Mouse (Mus musculus) erythroblast, adult 5-6 weeks (primary cell): ENCODE results near the gene 9230112D13Rik. TPM values are rescaled to one million over a fixed set of nuclear protein-coding genes. Genes with fewer than 3 reads are reported as not detected.

ENCODE experiments used
- ATAC-seq: replicated peaks from 2 replicates; pipeline ENCODE4 v1.8.0; 2016; ENCODE audit warnings: moderate number of reproducible peaks, mild to moderate bottlenecking, moderate TSS enrichment, inconsistent platforms; ENCODE audit not compliant: poor library complexity, low FRiP score, severe bottlenecking
- total RNA-seq, 2 experiments: library from RNA; stranded (forward) in 1 of 2; stranded (reverse) in 1 of 2; fragments of 150-400 nt in 1 of 2; fragments of 200-764, 138-1000 nt in 1 of 2; gene quantifications; 2 replicates each; pipeline versions ENCODE4 v1.2.3 to v1.2.4; 2015 to 2017; ENCODE audit warnings: low replicate concordance in 2 of 2

9230112D13Rik gene
- not detected in 2 replicates for total RNA-seq (2015; ENCODE audit: low replicate concordance)
- not detected in 2 replicates for total RNA-seq (2017; ENCODE audit: low replicate concordance)

DNA sequence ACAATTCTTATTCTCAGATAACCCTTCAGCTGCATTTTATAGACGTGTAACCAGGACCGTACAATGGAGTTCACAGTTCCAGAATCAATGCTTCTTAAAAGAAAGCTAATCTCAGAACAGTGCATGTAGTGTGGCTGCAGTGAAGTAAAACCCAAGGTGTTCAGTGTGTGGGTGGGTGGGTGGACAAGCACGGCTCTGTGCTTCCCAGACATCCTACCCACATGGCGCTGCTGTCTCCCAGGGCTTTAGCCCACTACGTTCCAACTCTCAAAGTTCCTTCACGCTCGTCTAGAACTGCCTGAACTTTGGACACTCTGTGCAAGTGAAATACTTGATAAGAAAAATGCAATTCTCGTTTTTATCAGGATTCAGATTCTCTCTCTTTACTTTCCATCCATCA, at the start of gene 9230112D13Rik:
9230112D13Rik (minus strand) TSS at position 101 of the 400 bp plus-strand sequence.
- ATAC-seq = no peak

- ATAC-seq = no peak
These were observed 49.2 kb upstream of the 9230112D13Rik start for GRCm38 (mm10) chr14:34571610-34572387.

DNA sequence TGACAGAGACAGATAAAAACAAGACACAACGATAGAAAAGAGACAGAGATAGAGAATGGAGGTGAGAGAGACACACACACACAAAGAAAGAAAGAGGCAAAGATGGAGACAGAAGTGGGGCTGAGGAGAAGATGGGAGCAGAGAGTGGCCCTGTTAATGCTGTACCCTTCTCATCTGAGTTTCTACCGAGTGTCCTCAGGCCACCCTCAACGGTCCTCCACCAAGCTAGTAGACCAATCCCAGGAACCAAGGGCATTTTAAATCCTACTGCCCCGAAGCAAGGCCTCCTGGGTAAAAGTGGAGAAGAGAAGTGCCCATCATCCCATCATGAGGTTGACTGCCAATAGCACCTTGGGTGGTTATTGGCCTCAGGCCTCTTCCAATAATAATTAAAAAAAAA, 48.3 kb upstream of the 9230112D13Rik start:
- no peak for ATAC-seq

DNA sequence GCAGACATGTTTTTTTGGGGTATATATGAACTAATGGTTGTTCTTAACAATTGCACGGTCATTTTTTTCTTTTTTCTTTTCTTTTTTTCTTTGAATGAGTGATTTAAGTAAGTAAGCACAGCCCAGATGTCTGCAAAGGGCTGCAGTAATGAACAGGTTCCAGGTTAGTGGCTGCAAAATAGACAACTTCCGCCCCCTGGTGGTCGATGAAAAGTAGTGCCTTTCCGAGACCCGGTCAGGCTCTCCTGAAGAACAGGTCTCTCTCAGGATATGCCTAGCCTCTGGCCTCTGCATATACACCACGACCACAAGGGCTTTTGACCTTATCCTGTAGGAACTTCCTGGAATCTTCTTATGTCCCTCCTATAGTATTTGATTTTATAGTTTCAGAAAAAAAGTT, 47.7 kb upstream of the 9230112D13Rik start:
- ATAC-seq = peak; percentile 65

- ATAC-seq = no peak
These were observed 47.1 kb upstream of the 9230112D13Rik start for GRCm38 (mm10) chr14:34569534-34570194.

GRCm38 (mm10) chr14:34568626-34569025, 46.0 kb upstream of the 9230112D13Rik start:
- no peak for ATAC-seq

GRCm38 (mm10) chr14:34567697-34568096, 45.1 kb upstream of the 9230112D13Rik start:
- no peak for ATAC-seq

GRCm38 (mm10) chr14:34566530-34566929, 43.9 kb upstream of the 9230112D13Rik start:
- no peak for ATAC-seq

DNA sequence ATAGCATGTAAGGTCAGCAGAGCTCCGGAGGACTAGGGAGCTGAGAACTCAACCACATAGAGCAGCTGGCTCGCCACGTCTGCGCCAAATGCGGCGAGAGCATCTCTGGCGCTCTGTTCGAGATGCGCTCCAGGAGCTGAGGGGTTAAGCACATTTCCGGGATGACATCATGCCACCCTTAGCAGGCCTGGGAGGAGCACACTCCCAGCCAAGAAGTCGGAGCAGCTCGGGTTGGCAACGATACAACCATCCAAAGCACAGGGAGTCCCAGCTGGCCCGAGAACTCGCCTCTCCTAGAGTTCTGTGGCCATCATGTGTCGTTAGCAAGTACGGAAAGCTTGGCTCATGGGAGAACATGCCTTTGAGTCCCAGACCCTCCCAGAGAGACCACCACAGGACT, 43.1 kb upstream of the 9230112D13Rik start:
- ATAC-seq = no peak

GRCm38 (mm10) chr14:34564646-34565045, 42.0 kb upstream of the 9230112D13Rik start:
- no peak for ATAC-seq

DNA sequence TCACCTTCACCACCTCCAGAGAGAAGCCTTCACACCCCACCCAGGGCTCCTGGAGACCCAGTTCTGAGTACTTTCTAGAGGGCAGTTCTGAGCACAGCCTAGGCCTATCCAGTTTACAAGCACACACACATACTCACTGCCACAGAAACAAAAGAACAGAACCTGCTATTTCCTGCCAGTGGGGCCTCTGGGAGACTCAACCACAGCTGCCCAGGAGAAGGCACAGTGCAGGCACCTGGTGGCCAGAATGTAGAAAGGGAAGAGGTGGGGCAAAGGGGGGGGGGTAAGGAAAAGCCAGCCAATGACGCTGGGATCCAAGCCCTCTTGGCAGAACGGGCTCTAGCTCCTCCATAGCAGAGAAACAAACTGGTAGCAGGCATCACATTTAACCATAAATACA, 39.8 kb upstream of the 9230112D13Rik start:
- ATAC-seq = no peak

- ATAC-seq = no peak
These were observed 39.0 kb upstream of the 9230112D13Rik start for GRCm38 (mm10) chr14:34561647-34562046.

DNA sequence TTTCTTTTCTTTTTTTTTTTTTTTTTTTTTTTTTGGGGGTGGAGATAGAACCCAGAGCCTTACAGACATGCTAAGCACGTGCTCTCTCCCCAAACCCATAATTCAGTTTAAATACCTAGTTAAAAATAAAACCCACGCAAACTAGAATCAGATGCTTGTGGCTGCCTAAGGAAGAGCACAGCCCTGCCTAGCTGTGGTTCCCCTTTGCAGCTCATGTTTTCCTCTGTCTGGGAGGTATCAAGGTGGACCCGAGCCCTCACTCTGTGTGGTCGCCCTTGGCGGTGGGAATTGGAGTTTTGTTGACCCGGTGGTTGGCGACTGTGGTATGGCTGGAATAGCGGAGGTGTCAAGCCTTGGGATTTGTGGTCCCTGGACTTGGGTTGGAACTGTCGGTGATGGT, 36.3 kb upstream of the 9230112D13Rik start:
- no peak for ATAC-seq

GRCm38 (mm10) chr14:34555211-34555610, 32.6 kb upstream of the 9230112D13Rik start:
- ATAC-seq = no peak

- no peak for ATAC-seq
These were observed 31.4 kb upstream of the 9230112D13Rik start for GRCm38 (mm10) chr14:34554047-34554446.

GRCm38 (mm10) chr14:34553470-34553869, 30.9 kb upstream of the 9230112D13Rik start:
- no peak for ATAC-seq

- ATAC-seq = no peak
These were observed 29.6 kb upstream of the 9230112D13Rik start for GRCm38 (mm10) chr14:34552226-34552625.

DNA sequence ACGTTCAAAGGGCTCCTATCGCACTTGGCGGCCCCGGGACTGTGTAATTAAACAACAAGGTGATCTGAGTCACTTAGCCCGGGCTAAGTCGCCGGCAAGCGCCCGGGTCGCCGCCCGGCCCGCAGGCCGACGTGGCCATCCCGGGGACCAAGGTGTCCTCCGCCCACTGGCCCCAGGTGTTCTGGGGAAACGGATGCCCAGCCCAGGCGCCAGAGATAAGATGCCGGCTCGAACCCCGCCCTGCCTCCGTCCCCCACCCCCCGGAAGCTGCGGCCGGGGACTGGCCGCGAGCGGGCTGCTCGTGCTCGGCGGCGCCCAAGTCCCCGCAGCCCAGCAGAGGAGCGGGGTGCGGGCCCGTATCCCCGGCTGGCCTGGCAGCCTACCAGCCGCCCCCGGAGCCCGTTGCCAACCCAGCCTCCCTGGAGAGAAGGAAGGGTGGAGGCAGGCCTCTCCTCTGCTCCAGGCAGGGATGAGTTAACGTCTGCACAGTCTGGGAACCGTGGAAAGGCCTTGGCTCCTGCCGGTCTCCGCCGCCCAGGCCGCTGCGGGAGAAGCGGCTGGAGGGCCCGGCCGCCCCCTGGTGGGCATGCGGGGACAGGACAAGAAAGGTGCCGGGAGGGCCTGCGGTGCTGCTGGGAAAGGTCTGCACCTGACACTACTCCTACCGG, 26.5 kb upstream of the 9230112D13Rik start:
- peak; percentile 78; the same call in 1 of the 2 replicates for ATAC-seq

DNA sequence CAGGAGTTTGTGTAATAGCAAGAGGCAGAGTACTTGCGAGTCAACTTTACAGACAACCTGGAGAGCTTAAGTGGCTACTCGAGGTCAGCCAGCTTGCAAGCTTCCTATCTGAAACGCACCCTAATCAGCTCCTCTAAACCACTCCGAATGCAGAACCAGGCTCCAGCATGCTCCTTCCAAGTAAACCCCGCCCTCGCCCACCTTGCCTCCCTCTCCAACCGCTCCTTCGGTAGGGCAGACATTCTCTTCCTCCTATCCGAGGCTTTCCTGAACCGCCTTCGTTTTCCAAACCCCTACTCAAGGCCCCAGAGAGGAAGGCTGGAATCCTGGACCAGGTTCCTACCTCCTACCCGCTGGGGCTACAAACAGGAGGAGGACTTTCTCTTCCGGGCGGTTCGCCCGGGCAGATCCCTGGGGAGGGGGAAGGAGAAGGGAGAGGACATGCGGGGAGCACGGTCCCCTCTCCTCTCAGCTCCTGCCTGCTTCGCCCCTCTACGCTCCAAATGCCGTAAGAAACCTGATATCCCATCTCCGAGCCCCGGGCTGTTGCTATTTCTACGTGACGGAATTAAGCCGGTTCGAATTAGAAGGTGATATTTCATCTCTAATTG, 25.9 kb upstream of the 9230112D13Rik start:
- no peak for ATAC-seq

DNA sequence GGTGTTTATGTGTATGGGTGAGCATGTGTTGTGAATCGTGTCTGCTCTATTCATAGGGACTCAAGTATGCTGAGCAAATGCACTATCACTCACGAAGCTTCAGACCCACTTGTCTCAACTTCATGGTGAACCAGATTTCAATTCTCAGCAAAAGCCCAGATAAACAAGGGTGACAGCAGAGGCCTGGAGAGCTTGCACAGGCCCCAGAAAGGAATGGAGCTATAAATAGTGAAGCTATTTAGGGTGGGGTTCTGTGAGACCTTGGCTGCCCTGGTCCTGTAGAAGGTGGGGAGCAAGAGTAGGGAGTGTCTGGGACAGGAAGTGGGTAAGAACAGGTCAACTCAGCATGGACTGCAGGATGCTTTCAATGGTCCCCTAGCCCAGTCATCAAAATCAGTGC, 21.9 kb upstream of the 9230112D13Rik start:
- ATAC-seq = no peak
